Mouse (Mus musculus) C2C12 (cell line): ENCODE measurements around the gene Pim1.

Source experiments
- CEBPB ChIP-seq: IDR thresholded peaks from one replicate; pipeline ENCODE4 v1.6.1; 2011; ENCODE audit warnings: low read depth, mild to moderate bottlenecking, control low read depth, moderate library complexity
- CTCF ChIP-seq: IDR thresholded peaks from one replicate; pipeline ENCODE4 v1.5.1; 2011; ENCODE audit not compliant: control insufficient read depth, insufficient read depth, insufficient read length

DNA sequence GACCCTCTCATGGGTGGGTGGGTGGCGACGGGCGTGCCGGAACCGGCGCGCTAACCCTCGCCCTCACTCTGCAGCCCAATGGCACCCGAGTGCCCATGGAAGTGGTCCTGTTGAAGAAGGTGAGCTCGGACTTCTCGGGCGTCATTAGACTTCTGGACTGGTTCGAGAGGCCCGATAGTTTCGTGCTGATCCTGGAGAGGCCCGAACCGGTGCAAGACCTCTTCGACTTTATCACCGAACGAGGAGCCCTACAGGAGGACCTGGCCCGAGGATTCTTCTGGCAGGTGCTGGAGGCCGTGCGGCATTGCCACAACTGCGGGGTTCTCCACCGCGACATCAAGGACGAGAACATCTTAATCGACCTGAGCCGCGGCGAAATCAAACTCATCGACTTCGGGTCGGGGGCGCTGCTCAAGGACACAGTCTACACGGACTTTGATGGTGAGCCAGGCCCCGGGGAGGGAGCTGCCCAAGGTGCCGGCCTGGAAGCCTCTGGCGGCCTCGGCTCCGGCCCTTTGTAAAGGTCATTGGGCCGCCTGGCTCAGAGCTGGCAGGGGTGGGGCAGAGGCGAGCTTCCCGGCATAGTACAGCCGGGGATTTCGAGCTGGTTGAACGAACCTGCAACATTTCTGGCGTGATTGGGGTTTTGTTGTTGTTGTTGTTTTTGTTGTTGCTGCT, 1.2 kb downstream of the Pim1 start:
- TF ChIP-seq CTCF (no peak), CEBPB (no peak)
